Mouse (Mus musculus): ENCODE measurements around the gene Slc8a1.

DNA sequence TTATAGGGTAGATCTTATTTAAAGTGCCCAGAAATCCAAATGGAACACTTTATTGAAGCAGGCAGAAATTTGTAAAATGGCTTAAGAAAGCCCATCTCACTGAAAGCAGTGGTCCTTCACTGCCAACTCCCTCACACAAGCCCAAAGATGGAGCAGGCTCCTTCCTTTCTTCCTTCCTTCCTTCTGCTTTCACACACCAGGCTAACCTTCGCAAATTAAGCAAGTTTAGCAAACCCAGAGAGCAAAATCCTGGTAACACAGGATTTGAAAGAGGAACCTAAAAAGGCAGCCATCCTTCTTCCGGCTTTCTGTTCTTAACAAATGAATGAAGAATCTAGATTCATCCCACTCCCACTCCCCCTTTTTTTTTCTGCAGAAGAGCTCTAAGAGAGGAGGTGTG, 70.2 kb downstream of the Slc8a1 start:
- no peak for TF ChIP-seq CTCF (IDR thresholded peaks at IDR 0.05; ENCODE audit: control insufficient read depth, insufficient read depth, insufficient read length)
- no peak for TF ChIP-seq MYOD1 (IDR thresholded peaks at IDR 0.05; ENCODE audit: control insufficient read depth, insufficient read length, low read depth)
- TF ChIP-seq USF1 (IDR thresholded peaks at IDR 0.05; ENCODE audit: low read depth) = no peak
- TF ChIP-seq CEBPB (IDR thresholded peaks at IDR 0.05; ENCODE audit: low read depth) = no peak

Data from C2C12 (cell line).